In genomic region chr7:127768997-127769593, GRCm38 (mm10) we compare ENCODE assay signal across 9 mouse cellular contexts. TPM values are rescaled to one million over a fixed set of nuclear protein-coding genes. Genes with fewer than 3 reads are reported as not detected.
DNase-seq lines count a peak whose midpoint lies in the region; ATAC-seq and TF ChIP-seq lines count a peak whose summit lies in the region.
"Had no signal": no experiment of that assay in that cellular context is flagged by ENCODE, and none has a peak within 500 bp of the region (broad histone marks: within the 10 kb centered on the region; RNA-seq: fewer than 3 reads in every experiment).

No protein-coding gene starts in this region.

- no peaks in the 10 kb centered on the region for H3K27me3 ChIP-seq in C2C12 (ENCODE audit: control insufficient read depth, insufficient read depth, insufficient read length)
- no peaks in the 10 kb centered on the region for H3K27me3 ChIP-seq in embryonic facial prominence, embryonic 14.5 days (replicated peaks; ENCODE audit: control insufficient read depth, insufficient read depth, low read length)
- H3K27me3 ChIP-seq in heart, embryonic 11.5 days (ENCODE audit: control insufficient read depth, insufficient read depth, low read length): no peaks in the 10 kb centered on the region
- H3K27me3 ChIP-seq in kidney, embryonic 15.5 days: no peaks in the 10 kb centered on the region
- no peaks in the 10 kb centered on the region for H3K27me3 ChIP-seq in stomach, embryonic 14.5 days (ENCODE audit: control insufficient read depth, insufficient read depth, low read length)

- 2% methylated on average over 16 of the region's 16 CpGs for WGBS in bone marrow, adult 2 months
- 1% methylated on average over 16 of the region's 16 CpGs for WGBS in embryonic facial prominence, embryonic 14.5 days
- WGBS in heart, embryonic 11.5 days (ENCODE audit: insufficient replicate concordance): 2% methylated on average over 16 of the region's 16 CpGs
- under 1% methylated on average over 16 of the region's 16 CpGs for WGBS in kidney, embryonic 15.5 days
- WGBS in stomach, embryonic 14.5 days: under 1% methylated on average over 16 of the region's 16 CpGs

- peak; percentile 90 for ATAC-seq in embryonic facial prominence, embryonic 14.5 days (ENCODE audit: low read depth)
- ATAC-seq in heart, embryonic 11.5 days (replicated peaks; ENCODE audit: insufficient number of reproducible peaks, low FRiP score, low TSS enrichment): peak; percentile 71
- peak; percentile 90 for ATAC-seq in kidney, embryonic 15.5 days (replicated peaks; ENCODE audit: low FRiP score)
- peak; percentile 88 for ATAC-seq in stomach, embryonic 14.5 days (ENCODE audit: insufficient number of reproducible peaks, insufficient read depth, low FRiP score, low read depth)

- peak overlapping the region; percentile 89 for H3K4me2 ChIP-seq in embryonic facial prominence, embryonic 14.5 days (ENCODE audit: low read depth, low read length)
- H3K4me2 ChIP-seq in heart, embryonic 11.5 days: peak overlapping the region; percentile 99
- peak overlapping the region; percentile 94 for H3K4me2 ChIP-seq in kidney, embryonic 15.5 days
- H3K4me2 ChIP-seq in stomach, embryonic 14.5 days (replicated peaks; ENCODE audit: low read depth, low read length): peak overlapping the region; percentile 72

- H3K9me3 ChIP-seq in embryonic facial prominence, embryonic 14.5 days (ENCODE audit: control insufficient read depth, low read length): no peaks in the 10 kb centered on the region
- no peaks in the 10 kb centered on the region for H3K9me3 ChIP-seq in heart, embryonic 11.5 days (replicated peaks; ENCODE audit: control insufficient read depth, low read length)
- H3K9me3 ChIP-seq in kidney, embryonic 15.5 days (replicated peaks): no peaks in the 10 kb centered on the region
- H3K9me3 ChIP-seq in stomach, embryonic 14.5 days (ENCODE audit: control insufficient read depth, low read depth, low read length): no peaks in the 10 kb centered on the region

- H3K4me3 ChIP-seq in C2C12 (ENCODE audit: insufficient read depth, poor library complexity, severe bottlenecking): peak overlapping the region; percentile 37
- H3K4me3 ChIP-seq in bone marrow, adult 2 months (replicated peaks; ENCODE audit: control insufficient read depth, low read depth, low read length): peak overlapping the region; percentile 81
- H3K4me3 ChIP-seq in embryonic facial prominence, embryonic 14.5 days (ENCODE audit: low read depth, low read length): peak overlapping the region; percentile 70
- peak overlapping the region; percentile 70 for H3K4me3 ChIP-seq in heart, embryonic 11.5 days (ENCODE audit: low read depth, low read length)
- peak overlapping the region; percentile 81 for H3K4me3 ChIP-seq in kidney, embryonic 15.5 days (replicated peaks)
- H3K4me3 ChIP-seq in stomach, embryonic 14.5 days (ENCODE audit: low read depth, low read length): peak overlapping the region; percentile 62

- TF ChIP-seq CTCF in C2C12 (IDR thresholded peaks at IDR 0.05; ENCODE audit: control insufficient read depth, insufficient read depth, insufficient read length): no peak
- no peak for TF ChIP-seq CTCF in bone marrow, adult 2 months (IDR thresholded peaks at IDR 0.05; ENCODE audit: control insufficient read depth, insufficient read depth, low read length)

- H3K4me1 ChIP-seq in bone marrow, adult 2 months (ENCODE audit: control insufficient read depth, insufficient read depth, low read length): peaks cover 2% of the 10 kb centered on the region; the same call in 1 of the 2 replicates
- peaks cover 14% of the 10 kb centered on the region; the same call in 1 of the 2 replicates for H3K4me1 ChIP-seq in embryonic facial prominence, embryonic 14.5 days (ENCODE audit: control insufficient read depth, insufficient read depth, low read length)
- H3K4me1 ChIP-seq in heart, embryonic 11.5 days (ENCODE audit: control insufficient read depth, insufficient read depth, low read length): peaks cover 21% of the 10 kb centered on the region
- peaks cover 32% of the 10 kb centered on the region for H3K4me1 ChIP-seq in kidney, embryonic 15.5 days
- peaks cover 19% of the 10 kb centered on the region for H3K4me1 ChIP-seq in stomach, embryonic 14.5 days (ENCODE audit: control insufficient read depth, insufficient read depth, low read length)

- H3K79me3 ChIP-seq in C2C12 (ENCODE audit: low read depth): no peaks in the 10 kb centered on the region

- H3K27ac ChIP-seq in bone marrow, adult 2 months (ENCODE audit: control insufficient read depth, insufficient read depth, low read depth, low read length, poor library complexity): peak overlapping the region; percentile 88
- H3K27ac ChIP-seq in embryonic facial prominence, embryonic 14.5 days (replicated peaks; ENCODE audit: low read depth, low read length): peak overlapping the region; percentile 93
- H3K27ac ChIP-seq in heart, embryonic 11.5 days (ENCODE audit: low read depth, low read length): peak overlapping the region; percentile 85
- peak overlapping the region; percentile 98 for H3K27ac ChIP-seq in kidney, embryonic 15.5 days
- peak overlapping the region; percentile 92 for H3K27ac ChIP-seq in stomach, embryonic 14.5 days (ENCODE audit: low read length)

- no peak for TF ChIP-seq POLR2A in bone marrow, adult 2 months (IDR thresholded peaks at IDR 0.05; ENCODE audit: borderline replicate concordance, control insufficient read depth, low read depth, low read length)

- peaks cover 22% of the 10 kb centered on the region for H3K36me3 ChIP-seq in C2C12 (ENCODE audit: control insufficient read depth, insufficient read depth)
- H3K36me3 ChIP-seq in embryonic facial prominence, embryonic 14.5 days (ENCODE audit: control insufficient read depth, insufficient read depth, low read length): peaks cover 40% of the 10 kb centered on the region
- peaks cover 10% of the 10 kb centered on the region for H3K36me3 ChIP-seq in heart, embryonic 11.5 days (ENCODE audit: control insufficient read depth, insufficient read depth, low read length)
- H3K36me3 ChIP-seq in kidney, embryonic 15.5 days: peaks cover 45% of the 10 kb centered on the region
- peaks cover 33% of the 10 kb centered on the region; the same call in 1 of the 2 replicates for H3K36me3 ChIP-seq in stomach, embryonic 14.5 days (ENCODE audit: control insufficient read depth, insufficient read depth, low read length)

- peak; percentile 99 for DNase-seq in embryonic facial prominence, embryonic 14.5 days (ENCODE audit: low spot score)
- peak; percentile 77 for DNase-seq in liver
- DNase-seq in monocyte, adult 2 months (ENCODE audit: low read depth in 1 of 2, low spot score in 2 of 2): peak; percentile 77 to 79

- H3ac ChIP-seq in C2C12 (ENCODE audit: control insufficient read depth, insufficient read length, low read depth): no peak overlapping the region

- peak overlapping the region; percentile 90 for H3K9ac ChIP-seq in embryonic facial prominence, embryonic 14.5 days (ENCODE audit: low read depth, low read length)
- peak overlapping the region; percentile 92 for H3K9ac ChIP-seq in heart, embryonic 11.5 days (ENCODE audit: low read depth, low read length)
- H3K9ac ChIP-seq in kidney, embryonic 15.5 days: peak overlapping the region; percentile 91
- H3K9ac ChIP-seq in stomach, embryonic 14.5 days (replicated peaks; ENCODE audit: low read depth, low read length): no peak overlapping the region

- H3K79me2 ChIP-seq in C2C12 (ENCODE audit: control insufficient read depth, insufficient read depth): peaks cover 12% of the 10 kb centered on the region

RNA-seq across cellular contexts. Expression of gene Orai3, which starts 0.5 kb away (rescaled TPM):
- 15.0 TPM for polyA plus RNA-seq in C2C12 (2012; fragmentation: generic; extraction: Trizol)
- 7.6 and 14.6 TPM in 2 replicates for polyA plus RNA-seq in bone marrow, adult 2 months (2011; ENCODE audit: insufficient read depth, insufficient read length, low replicate concordance, missing spikeins)
- 10.4 and 11.9 TPM in 2 replicates for polyA plus RNA-seq in embryonic facial prominence, embryonic 14.5 days (2014; fragmentation: Nextera tagmentation; extraction: Ambion mirVana)
- 13.3 and 14.5 TPM in 2 replicates for polyA plus RNA-seq in heart, embryonic 11.5 days (2014; fragmentation: Nextera tagmentation; extraction: Ambion mirVana)
- 25.1 and 26.7 TPM in 2 replicates for polyA plus RNA-seq in kidney, embryonic 15.5 days (2015; fragmentation: Nextera tagmentation; extraction: Ambion mirVana)
- 19.6 and 24.8 TPM in 2 replicates for polyA plus RNA-seq in stomach, embryonic 14.5 days (2014; fragmentation: Nextera tagmentation; extraction: Ambion mirVana)

RNA-seq across cellular contexts. Expression of gene Setd1a, which starts 7.4 kb away (rescaled TPM):
- polyA plus RNA-seq in C2C12 (2012; fragmentation: generic; extraction: Trizol): 20.9 TPM
- 24.2 and 36.3 TPM in 2 replicates for polyA plus RNA-seq in bone marrow, adult 2 months (2011; ENCODE audit: insufficient read depth, insufficient read length, low replicate concordance, missing spikeins)
- 23.0 and 24.1 TPM in 2 replicates for polyA plus RNA-seq in embryonic facial prominence, embryonic 14.5 days (2014; fragmentation: Nextera tagmentation; extraction: Ambion mirVana)
- polyA plus RNA-seq in heart, embryonic 11.5 days (2014; fragmentation: Nextera tagmentation; extraction: Ambion mirVana): 16.9 and 20.8 TPM in 2 replicates
- 23.2 and 25.9 TPM in 2 replicates for polyA plus RNA-seq in kidney, embryonic 15.5 days (2015; fragmentation: Nextera tagmentation; extraction: Ambion mirVana)
- polyA plus RNA-seq in stomach, embryonic 14.5 days (2014; fragmentation: Nextera tagmentation; extraction: Ambion mirVana): 31.2 and 32.1 TPM in 2 replicates

RNA-seq across cellular contexts. Expression of gene Gm49388, which starts 16.3 kb away (rescaled TPM):
- 1.4 TPM for polyA plus RNA-seq in C2C12 (2012; fragmentation: generic; extraction: Trizol)
- 0.75 TPM in 1 of 2 replicates, not detected in the other for polyA plus RNA-seq in bone marrow, adult 2 months (2011; ENCODE audit: insufficient read depth, insufficient read length, low replicate concordance, missing spikeins)
- polyA plus RNA-seq in embryonic facial prominence, embryonic 14.5 days (2014; fragmentation: Nextera tagmentation; extraction: Ambion mirVana): 0.43 TPM in 1 of 2 replicates, not detected in the other
- polyA plus RNA-seq in heart, embryonic 11.5 days (2014; fragmentation: Nextera tagmentation; extraction: Ambion mirVana): 0.46 TPM in 1 of 2 replicates, not detected in the other
- not detected in 2 replicates for polyA plus RNA-seq in kidney, embryonic 15.5 days (2015; fragmentation: Nextera tagmentation; extraction: Ambion mirVana)
- polyA plus RNA-seq in stomach, embryonic 14.5 days (2014; fragmentation: Nextera tagmentation; extraction: Ambion mirVana): not detected in 2 replicates
- polyA plus RNA-seq: gonadal fat pad, adult 2 months had no signal

RNA-seq across cellular contexts. Expression of gene Fbxl19, which starts 24.8 kb away (rescaled TPM):
- polyA plus RNA-seq in C2C12 (2012; fragmentation: generic; extraction: Trizol): 26.9 TPM
- polyA plus RNA-seq in bone marrow, adult 2 months (2011; ENCODE audit: insufficient read depth, insufficient read length, low replicate concordance, missing spikeins): 18.8 and 23.0 TPM in 2 replicates
- polyA plus RNA-seq in embryonic facial prominence, embryonic 14.5 days (2014; fragmentation: Nextera tagmentation; extraction: Ambion mirVana): 3.0 and 3.8 TPM in 2 replicates
- polyA plus RNA-seq in heart, embryonic 11.5 days (2014; fragmentation: Nextera tagmentation; extraction: Ambion mirVana): 2.5 and 3.3 TPM in 2 replicates
- 5.6 and 6.8 TPM in 2 replicates for polyA plus RNA-seq in kidney, embryonic 15.5 days (2015; fragmentation: Nextera tagmentation; extraction: Ambion mirVana)
- 3.9 and 6.2 TPM in 2 replicates for polyA plus RNA-seq in stomach, embryonic 14.5 days (2014; fragmentation: Nextera tagmentation; extraction: Ambion mirVana)

RNA-seq across cellular contexts. Expression of gene Hsd3b7, which starts 31.3 kb away (rescaled TPM):
- polyA plus RNA-seq in C2C12 (2012; fragmentation: generic; extraction: Trizol): 8.3 TPM
- 13.3 and 23.4 TPM in 2 replicates for polyA plus RNA-seq in bone marrow, adult 2 months (2011; ENCODE audit: insufficient read depth, insufficient read length, low replicate concordance, missing spikeins)
- polyA plus RNA-seq in embryonic facial prominence, embryonic 14.5 days (2014; fragmentation: Nextera tagmentation; extraction: Ambion mirVana): 22.2 and 23.5 TPM in 2 replicates
- polyA plus RNA-seq in heart, embryonic 11.5 days (2014; fragmentation: Nextera tagmentation; extraction: Ambion mirVana): 18.1 and 23.5 TPM in 2 replicates
- polyA plus RNA-seq in kidney, embryonic 15.5 days (2015; fragmentation: Nextera tagmentation; extraction: Ambion mirVana): 23.0 and 27.6 TPM in 2 replicates
- 21.1 and 22.7 TPM in 2 replicates for polyA plus RNA-seq in stomach, embryonic 14.5 days (2014; fragmentation: Nextera tagmentation; extraction: Ambion mirVana)

Comparison
In these comparisons a context has a peak if more than half of its experiments do, and no peak if none do; other contexts are left out.
1. Peak in every context shown above with its lines: DNase-seq, ATAC-seq, H3K4me3 ChIP-seq and H3K27ac ChIP-seq.